Mouse (Mus musculus) spleen, adult 2 months (tissue): ENCODE data around the gene Krtap4-1. TPM values are rescaled to one million over a fixed set of nuclear protein-coding genes. Genes with fewer than 3 reads are reported as not detected.
"Not testable (repeated sequence)": the region's sequence is repeated elsewhere in the genome, so short reads cannot be mapped to it uniquely, and the experiment has no call there.

Source experiments
- DNase-seq, 2 experiments: peaks; one replicate each; pipeline versions ENCODE4 v3.0.0 to v3.0.0-alpha.2; 2012 to 2021; ENCODE audit warnings: low spot score in 2 of 2, low read depth in 1 of 2
- H3K27ac ChIP-seq: fragments of 200-500 bp; 2 replicates; pipeline ENCODE4 v1.5.1; 2012; ENCODE audit warnings: low read length, inconsistent platforms; ENCODE audit not compliant: insufficient read depth
- H3K27me3 ChIP-seq: fragments of 200-500 bp; 2 replicates; pipeline ENCODE4 v1.6.1; 2012; ENCODE audit warnings: mild to moderate bottlenecking, moderate library complexity, low read length, inconsistent platforms; ENCODE audit not compliant: control insufficient read depth, insufficient read depth
- H3K36me3 ChIP-seq: fragments of 200-500 bp; 2 replicates; pipeline ENCODE4 v1.6.1; 2012; ENCODE audit warnings: mild to moderate bottlenecking, low read length, inconsistent platforms; ENCODE audit not compliant: control insufficient read depth, insufficient read depth
- H3K4me1 ChIP-seq: fragments of 200-500 bp; 2 replicates; pipeline ENCODE4 v1.6.1; 2011; ENCODE audit warnings: inconsistent platforms; ENCODE audit not compliant: control insufficient read depth, insufficient read depth, insufficient read length
- H3K4me3 ChIP-seq: fragments of 200-500 bp; 2 replicates; pipeline ENCODE4 v1.5.1; 2011; ENCODE audit warnings: mild to moderate bottlenecking, inconsistent platforms; ENCODE audit not compliant: insufficient read depth, insufficient read length; ENCODE audit errors: extremely low read depth
- CTCF ChIP-seq: fragments of 200-500 bp; IDR thresholded peaks from 2 replicates; pipeline ENCODE4 v1.5.1; 2011; ENCODE audit warnings: mild to moderate bottlenecking, inconsistent platforms; ENCODE audit not compliant: insufficient read depth, insufficient read length, insufficient replicate concordance; ENCODE audit errors: extremely low read depth
- POLR2A ChIP-seq: fragments of 200-500 bp; IDR thresholded peaks from 2 replicates; pipeline ENCODE4 v1.6.1; 2011; ENCODE audit warnings: low read depth, low read length, inconsistent platforms
- WGBS: fragments of 180-500 bp; shearing (Covaris S2); methylation state at CpG from one replicate; pipeline ENCODE4 v1.1.7; 2018; 5-methylcytosine and 5-hydroxymethylcytosine counted together
- polyA plus RNA-seq: library from polyadenylated mRNA; depleted of rRNA; stranded (reverse); fragments of >200 nt; gene quantifications from 2 replicates; pipeline ENCODE4 v1.2.3, GENCODE M21; 2012

The Krtap4-1 gene
- polyA plus RNA-seq, 1 experiment = not detected

- DNase-seq = no peak
- Histone ChIP-seq H3K4me3 (no peak overlapping the region), H3K27ac (no peak overlapping the region), H3K27me3 (no peaks in the 10 kb centered on the region), H3K36me3 (no peaks in the 10 kb centered on the region), H3K4me1 (no peaks in the 10 kb centered on the region)
- WGBS = 88% methylated on average over 15 of the region's 15 CpGs
- TF ChIP-seq CTCF (no peak), POLR2A (no peak)
These were observed 18.4 kb upstream of the Krtap4-1 start for GRCm38 (mm10) chr11:99646444-99646843.

- Histone ChIP-seq H3K4me1 (no peaks in the 10 kb centered on the region), H3K36me3 (no peaks in the 10 kb centered on the region), H3K27ac (no peak overlapping the region), H3K4me3 (no peak overlapping the region), H3K27me3 (no peaks in the 10 kb centered on the region)
- 77% methylated on average over 3 of the region's 3 CpGs for WGBS
- no peak for TF ChIP-seq POLR2A
- no peak for TF ChIP-seq CTCF
- DNase-seq = no peak
These were observed 16.3 kb upstream of the Krtap4-1 start for GRCm38 (mm10) chr11:99644351-99644750.

GRCm38 (mm10) chr11:99643635-99644139, 15.6 kb upstream of the Krtap4-1 start, which contains the start of gene Krtap4-7:
Gene Krtap4-7 (minus strand): TSS chr11:99644089.
- whole genome bisulfite sequencing = 80% methylated on average over 9 of the region's 9 CpGs
- not testable (repeated sequence) for H3K27ac ChIP-seq, H3K36me3 ChIP-seq, DNase-seq, H3K27me3 ChIP-seq, H3K4me1 ChIP-seq, H3K4me3 ChIP-seq

- H3K4me3 ChIP-seq = no peak overlapping the region
- WGBS = 30% methylated on average over 1 of the region's 1 CpGs
- H3K36me3 ChIP-seq = no peaks in the 10 kb centered on the region
- H3K27me3 ChIP-seq = no peaks in the 10 kb centered on the region
- H3K4me1 ChIP-seq = no peaks in the 10 kb centered on the region
- TF ChIP-seq POLR2A (no peak), CTCF (no peak)
- no peak overlapping the region for H3K27ac ChIP-seq
- DNase-seq = no peak
These were observed 12.9 kb upstream of the Krtap4-1 start for GRCm38 (mm10) chr11:99640926-99641325.

- no peaks in the 10 kb centered on the region for H3K27me3 ChIP-seq
- no peaks in the 10 kb centered on the region for H3K4me1 ChIP-seq
- DNase-seq = no peak
- 81% methylated on average over 1 of the region's 1 CpGs for WGBS
- no peak overlapping the region for H3K27ac ChIP-seq
- TF ChIP-seq CTCF (no peak), POLR2A (no peak)
- no peak overlapping the region for H3K4me3 ChIP-seq
- H3K36me3 ChIP-seq = no peaks in the 10 kb centered on the region
These were observed 9.0 kb upstream of the Krtap4-1 start for GRCm38 (mm10) chr11:99637086-99637485.

GRCm38 (mm10) chr11:99634653-99635134, 6.7 kb upstream of the Krtap4-1 start, which contains the start of gene Krtap4-2:
Gene Krtap4-2 (minus strand): TSS chr11:99635084.
- WGBS = 57% methylated on average over 8 of the region's 8 CpGs
- Histone ChIP-seq H3K4me3 (no peak within 1 kb of the TSS), H3K27ac (no peak within 1 kb of the TSS), H3K4me1 (no peaks in the 10 kb centered on the region), H3K36me3 (no peaks in the 10 kb centered on the region), H3K27me3 (no peaks in the 10 kb centered on the region)
- TF ChIP-seq CTCF = no peak
- no peak for TF ChIP-seq POLR2A
- DNase-seq = no peak

GRCm38 (mm10) chr11:99633293-99633692, 5.3 kb upstream of the Krtap4-1 start:
- no peak overlapping the region for H3K27ac ChIP-seq
- TF ChIP-seq POLR2A = no peak
- no peak for TF ChIP-seq CTCF
- H3K36me3 ChIP-seq = no peaks in the 10 kb centered on the region
- WGBS = 59% methylated on average over 2 of the region's 2 CpGs
- DNase-seq = no peak
- no peaks in the 10 kb centered on the region for H3K4me1 ChIP-seq
- H3K4me3 ChIP-seq = no peak overlapping the region
- no peaks in the 10 kb centered on the region for H3K27me3 ChIP-seq
